Mouse (Mus musculus): ENCODE measurements around the gene Cyp2d34. TPM values are rescaled to one million over a fixed set of nuclear protein-coding genes. Genes with fewer than 3 reads are reported as not detected.

The Cyp2d34 gene
- polyA plus RNA-seq (2017; shearing (Covaris generic)): not detected

DNA sequence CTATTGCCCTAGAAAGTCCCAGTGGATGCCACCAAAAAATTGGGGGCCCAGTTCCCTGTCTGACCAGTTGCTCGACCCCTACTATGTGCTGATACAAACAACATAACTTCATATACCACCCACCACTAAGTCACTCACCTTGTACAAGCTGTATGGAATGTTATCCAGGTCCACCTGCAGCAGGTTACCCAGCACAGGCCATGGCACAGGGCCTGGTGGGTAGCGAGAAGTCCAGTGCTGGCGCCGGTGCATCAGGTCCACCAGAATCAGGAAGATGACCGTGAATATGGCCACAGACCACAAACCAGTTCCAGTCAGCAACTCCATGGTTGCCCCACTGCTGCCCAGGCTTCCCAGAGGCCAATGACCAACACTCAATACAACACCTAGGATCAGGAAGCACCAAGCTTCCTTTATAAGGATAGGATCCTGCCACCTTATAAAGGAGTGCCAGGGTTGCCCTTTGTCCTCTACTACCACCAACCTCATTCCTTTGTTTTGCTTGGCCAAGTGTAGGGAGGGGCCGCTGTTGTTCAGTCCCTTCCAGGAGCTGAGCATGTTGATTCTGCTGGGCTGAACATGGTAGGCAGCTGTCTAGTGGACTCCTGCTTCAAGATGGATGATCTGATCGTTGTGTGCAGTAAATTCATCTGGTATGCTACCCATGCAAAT is at the start of gene Cyp2d34:
Cyp2d34 (minus strand) TSS at position 416 of the 672 bp plus-strand sequence.

Other genes with a start within 250 kb of the Cyp2d34 start
- 38.3 TPM for gene Cyp2d22, start 240.7 kb downstream of the Cyp2d34 start, polyA plus RNA-seq (2017; shearing (Covaris generic))
- gene Cyp2d11, start 226.9 kb downstream of the Cyp2d34 start, polyA plus RNA-seq (2017; shearing (Covaris generic)): not detected
- not detected for gene Cyp2d10, start 213.8 kb downstream of the Cyp2d34 start, polyA plus RNA-seq (2017; shearing (Covaris generic))
- not detected for gene Cyp2d9, start 187.5 kb downstream of the Cyp2d34 start, polyA plus RNA-seq (2017; shearing (Covaris generic))
- not detected for gene Cyp2d12, start 65.9 kb downstream of the Cyp2d34 start, polyA plus RNA-seq (2017; shearing (Covaris generic))
- gene Cyp2d40, start 143.2 kb upstream of the Cyp2d34 start, polyA plus RNA-seq (2017; shearing (Covaris generic)): not detected
- not detected for gene Cyp2d26, start 173.3 kb upstream of the Cyp2d34 start, polyA plus RNA-seq (2017; shearing (Covaris generic))